8 mouse cellular contexts compared by ENCODE assay signal in genomic region chr8:4258233-4258632, GRCm38 (mm10). TPM values are rescaled to one million over a fixed set of nuclear protein-coding genes. Genes with fewer than 3 reads are reported as not detected.
DNase-seq lines count a peak whose midpoint lies in the region; ATAC-seq and TF ChIP-seq lines count a peak whose summit lies in the region.

No protein-coding gene starts in this region.

- no peaks in the 10 kb centered on the region for H3K27me3 ChIP-seq in E14TG2a.4 (ENCODE audit: insufficient read depth, low read length)
- no peaks in the 10 kb centered on the region for H3K27me3 ChIP-seq in heart, postnatal 0 days (ENCODE audit: control insufficient read depth, insufficient read depth, low read length)
- H3K27me3 ChIP-seq in lung, embryonic 14.5 days (ENCODE audit: insufficient read depth, low read length), result no peaks in the 10 kb centered on the region
- no peaks in the 10 kb centered on the region for H3K27me3 ChIP-seq in neural tube, embryonic 15.5 days (replicated peaks)

- no peaks in the 10 kb centered on the region for H3K9me3 ChIP-seq in E14TG2a.4 (ENCODE audit: low read length)
- H3K9me3 ChIP-seq in heart, postnatal 0 days (replicated peaks; ENCODE audit: control insufficient read depth, low read length), result no peaks in the 10 kb centered on the region
- no peaks in the 10 kb centered on the region for H3K9me3 ChIP-seq in lung, embryonic 14.5 days (ENCODE audit: low read depth, low read length)
- H3K9me3 ChIP-seq in neural tube, embryonic 15.5 days (replicated peaks), result no peaks in the 10 kb centered on the region

- TF ChIP-seq CTCF in E14TG2a.4 (conservative IDR thresholded peaks at IDR 0.05; ENCODE audit: low read length), result peak; percentile 87
- peak; percentile 94 for TF ChIP-seq CTCF in brain, embryonic 14.5 days (IDR thresholded peaks at IDR 0.05; ENCODE audit: borderline replicate concordance, extremely low read depth, insufficient read depth, insufficient read length)
- peak; percentile 77 for TF ChIP-seq CTCF in heart, postnatal 0 days (IDR thresholded peaks at IDR 0.05; ENCODE audit: low read depth)
- peak; percentile 98 for TF ChIP-seq CTCF in lung, embryonic 14.5 days (IDR thresholded peaks at IDR 0.05; ENCODE audit: low read depth)

- ATAC-seq in erythroid progenitor cell, adult 5-6 weeks (replicated peaks; ENCODE audit: low FRiP score, poor library complexity, severe bottlenecking), result peak; percentile 52
- ATAC-seq in heart, postnatal 0 days (ENCODE audit: insufficient read depth, low read depth), result peak; percentile 45
- ATAC-seq in lung, embryonic 14.5 days (ENCODE audit: insufficient read depth), result peak; percentile 59
- ATAC-seq in neural tube, embryonic 15.5 days (ENCODE audit: low FRiP score), result peak; percentile 57

- peak overlapping the region; percentile 84 for H3K4me3 ChIP-seq in E14TG2a.4 (replicated peaks; ENCODE audit: low read length)
- H3K4me3 ChIP-seq in heart, postnatal 0 days (ENCODE audit: low read depth, low read length), result peak overlapping the region; percentile 66
- peak overlapping the region; percentile 82 for H3K4me3 ChIP-seq in lung, embryonic 14.5 days (ENCODE audit: low read depth, low read length)
- peak overlapping the region; percentile 90 for H3K4me3 ChIP-seq in neural tube, embryonic 15.5 days (replicated peaks)

- no peak overlapping the region for H3K27ac ChIP-seq in heart, postnatal 0 days (ENCODE audit: low read depth)
- H3K27ac ChIP-seq in lung, embryonic 14.5 days (ENCODE audit: low read depth), result peak overlapping the region; percentile 83; the same call in 1 of the 2 replicates
- H3K27ac ChIP-seq in neural tube, embryonic 15.5 days (replicated peaks), result peak overlapping the region; percentile 93

- H3K9ac ChIP-seq in heart, postnatal 0 days (replicated peaks; ENCODE audit: low read depth, low read length), result peak overlapping the region; percentile 62
- H3K9ac ChIP-seq in lung, embryonic 14.5 days, result peak overlapping the region; percentile 85
- peak overlapping the region; percentile 87 for H3K9ac ChIP-seq in neural tube, embryonic 15.5 days (replicated peaks)

- peaks cover 78% of the 10 kb centered on the region for H3K36me3 ChIP-seq in E14TG2a.4 (ENCODE audit: insufficient read depth, low read length)
- H3K36me3 ChIP-seq in heart, postnatal 0 days (replicated peaks; ENCODE audit: control insufficient read depth, insufficient read depth, low read length), result peaks cover 57% of the 10 kb centered on the region
- peaks cover 67% of the 10 kb centered on the region for H3K36me3 ChIP-seq in lung, embryonic 14.5 days (ENCODE audit: insufficient read depth)
- peaks cover 55% of the 10 kb centered on the region for H3K36me3 ChIP-seq in neural tube, embryonic 15.5 days

- peak; percentile 89 for DNase-seq in brain, embryonic 14.5 days (ENCODE audit: low read depth)
- peak; percentile 49 for DNase-seq in heart, postnatal 0 days (ENCODE audit: low spot score)
- peak; percentile 90 to 92 for DNase-seq in kidney, postnatal 4 days
- DNase-seq in lung, embryonic 14.5 days, result peak; percentile 90
- DNase-seq in testis, postnatal 14 days (ENCODE audit: low spot score), result peak; percentile 74

- no peak for TF ChIP-seq POLR2A in brain, embryonic 14.5 days (IDR thresholded peaks at IDR 0.05; ENCODE audit: borderline replicate concordance, extremely low read depth, insufficient read depth, insufficient read length, poor library complexity, severe bottlenecking)

- 4% methylated on average over 35 of the region's 35 CpGs for WGBS in heart, postnatal 0 days
- 2% methylated on average over 35 of the region's 35 CpGs for WGBS in lung, embryonic 14.5 days
- WGBS in neural tube, embryonic 15.5 days, result 2% methylated on average over 35 of the region's 35 CpGs

- peaks cover 41% of the 10 kb centered on the region for H3K4me1 ChIP-seq in E14TG2a.4 (replicated peaks; ENCODE audit: low read depth, low read length)
- peaks cover 14% of the 10 kb centered on the region for H3K4me1 ChIP-seq in heart, postnatal 0 days (ENCODE audit: control insufficient read depth, insufficient read depth)
- H3K4me1 ChIP-seq in lung, embryonic 14.5 days (ENCODE audit: insufficient read depth), result no peaks in the 10 kb centered on the region
- H3K4me1 ChIP-seq in neural tube, embryonic 15.5 days, result peaks cover 54% of the 10 kb centered on the region

- no peak for TF ChIP-seq EP300 in heart, postnatal 0 days (IDR thresholded peaks at IDR 0.05; ENCODE audit: low read depth)

- H3K4me2 ChIP-seq in heart, postnatal 0 days (ENCODE audit: low read depth, low read length), result peak overlapping the region; percentile 97
- peak overlapping the region; percentile 77 for H3K4me2 ChIP-seq in lung, embryonic 14.5 days
- peak overlapping the region; percentile 76 for H3K4me2 ChIP-seq in neural tube, embryonic 15.5 days

RNA-seq across cellular contexts. Expression of gene Ctxn1, which starts 0.8 kb away (rescaled TPM):
- 399 and 499 TPM in 2 replicates for polyA plus RNA-seq in brain, embryonic 14.5 days (2012; rRNA removed)
- not detected in 2 replicates for total RNA-seq in erythroid progenitor cell, adult 5-6 weeks (2015; ENCODE audit: low replicate concordance)
- total RNA-seq in erythroid progenitor cell, adult 5-6 weeks (2017; ENCODE audit: low replicate concordance), result 1.1 TPM in 1 of 2 replicates, not detected in the other
- 10.4 and 12.5 TPM in 2 replicates for total RNA-seq in heart, postnatal 0 days (2014; rRNA removed; ENCODE audit: low replicate concordance)
- 13.2 and 13.7 TPM in 2 replicates for polyA plus RNA-seq in heart, postnatal 0 days (2015; fragmentation: Nextera tagmentation; extraction: Ambion mirVana)
- polyA plus RNA-seq in lung, embryonic 14.5 days (2014; fragmentation: Nextera tagmentation; extraction: Ambion mirVana), result 65.7 and 80.7 TPM in 2 replicates
- 229 and 269 TPM in 2 replicates for polyA plus RNA-seq in neural tube, embryonic 15.5 days (2015; fragmentation: Nextera tagmentation; extraction: Ambion mirVana)

RNA-seq across cellular contexts. Expression of gene Snapc2, which starts 5.4 kb away (rescaled TPM):
- 65.5 and 75.9 TPM in 2 replicates for polyA plus RNA-seq in brain, embryonic 14.5 days (2012; rRNA removed)
- 4.2 and 10.5 TPM in 2 replicates for total RNA-seq in erythroid progenitor cell, adult 5-6 weeks (2015; ENCODE audit: low replicate concordance)
- 3.2 and 6.7 TPM in 2 replicates for total RNA-seq in erythroid progenitor cell, adult 5-6 weeks (2017; ENCODE audit: low replicate concordance)
- total RNA-seq in heart, postnatal 0 days (2014; rRNA removed; ENCODE audit: low replicate concordance), result 32.6 and 84.9 TPM in 2 replicates
- 26.7 and 29.9 TPM in 2 replicates for polyA plus RNA-seq in heart, postnatal 0 days (2015; fragmentation: Nextera tagmentation; extraction: Ambion mirVana)
- 60.6 and 63.5 TPM in 2 replicates for polyA plus RNA-seq in lung, embryonic 14.5 days (2014; fragmentation: Nextera tagmentation; extraction: Ambion mirVana)
- 63.6 and 69.3 TPM in 2 replicates for polyA plus RNA-seq in neural tube, embryonic 15.5 days (2015; fragmentation: Nextera tagmentation; extraction: Ambion mirVana)

RNA-seq across cellular contexts. Expression of gene Tgfbr3l, which starts 10.2 kb away (rescaled TPM):
- polyA plus RNA-seq in brain, embryonic 14.5 days (2012; rRNA removed), result 47.4 and 61.4 TPM in 2 replicates
- not detected in 2 replicates for total RNA-seq in erythroid progenitor cell, adult 5-6 weeks (2015; ENCODE audit: low replicate concordance)
- total RNA-seq in erythroid progenitor cell, adult 5-6 weeks (2017; ENCODE audit: low replicate concordance), result not detected in 2 replicates
- total RNA-seq in heart, postnatal 0 days (2014; rRNA removed; ENCODE audit: low replicate concordance), result 3.9 and 6.4 TPM in 2 replicates
- 1.8 and 2.7 TPM in 2 replicates for polyA plus RNA-seq in heart, postnatal 0 days (2015; fragmentation: Nextera tagmentation; extraction: Ambion mirVana)
- 2.0 and 3.2 TPM in 2 replicates for polyA plus RNA-seq in lung, embryonic 14.5 days (2014; fragmentation: Nextera tagmentation; extraction: Ambion mirVana)
- polyA plus RNA-seq in neural tube, embryonic 15.5 days (2015; fragmentation: Nextera tagmentation; extraction: Ambion mirVana), result 3.2 and 3.4 TPM in 2 replicates

RNA-seq across cellular contexts. Expression of gene Timm44, which starts 17.5 kb away (rescaled TPM):
- polyA plus RNA-seq in brain, embryonic 14.5 days (2012; rRNA removed), result 76.3 and 92.6 TPM in 2 replicates
- 30.6 and 42.9 TPM in 2 replicates for total RNA-seq in erythroid progenitor cell, adult 5-6 weeks (2015; ENCODE audit: low replicate concordance)
- total RNA-seq in erythroid progenitor cell, adult 5-6 weeks (2017; ENCODE audit: low replicate concordance), result 28.4 and 36.9 TPM in 2 replicates
- 95.0 and 120 TPM in 2 replicates for total RNA-seq in heart, postnatal 0 days (2014; rRNA removed; ENCODE audit: low replicate concordance)
- 74.7 and 78.8 TPM in 2 replicates for polyA plus RNA-seq in heart, postnatal 0 days (2015; fragmentation: Nextera tagmentation; extraction: Ambion mirVana)
- polyA plus RNA-seq in lung, embryonic 14.5 days (2014; fragmentation: Nextera tagmentation; extraction: Ambion mirVana), result 74.9 and 77.0 TPM in 2 replicates
- polyA plus RNA-seq in neural tube, embryonic 15.5 days (2015; fragmentation: Nextera tagmentation; extraction: Ambion mirVana), result 44.2 and 48.5 TPM in 2 replicates

RNA-seq across cellular contexts. Expression of gene Gm49320, which starts 19.6 kb away (rescaled TPM):
- 4.3 and 5.6 TPM in 2 replicates for polyA plus RNA-seq in brain, embryonic 14.5 days (2012; rRNA removed)
- total RNA-seq in erythroid progenitor cell, adult 5-6 weeks (2015; ENCODE audit: low replicate concordance), result 2.5 TPM in 1 of 2 replicates, not detected in the other
- total RNA-seq in erythroid progenitor cell, adult 5-6 weeks (2017; ENCODE audit: low replicate concordance), result not detected in 2 replicates
- total RNA-seq in heart, postnatal 0 days (2014; rRNA removed; ENCODE audit: low replicate concordance), result 0.66 TPM in 1 of 2 replicates, not detected in the other
- polyA plus RNA-seq in heart, postnatal 0 days (2015; fragmentation: Nextera tagmentation; extraction: Ambion mirVana), result 0.19 and 0.34 TPM in 2 replicates
- 1.2 and 1.5 TPM in 2 replicates for polyA plus RNA-seq in lung, embryonic 14.5 days (2014; fragmentation: Nextera tagmentation; extraction: Ambion mirVana)
- 1.1 and 1.3 TPM in 2 replicates for polyA plus RNA-seq in neural tube, embryonic 15.5 days (2015; fragmentation: Nextera tagmentation; extraction: Ambion mirVana)

Comparison
In these comparisons a context has a peak if more than half of its experiments do, and no peak if none do; other contexts are left out.
1. RNA of gene Tgfbr3l, which starts 10.2 kb away (polyA plus RNA-seq): 47.4 to 61.4 TPM in brain, embryonic 14.5 days; 3.2 to 3.4 TPM in neural tube, embryonic 15.5 days, 1.8 to 2.7 TPM in heart, postnatal 0 days and 2.0 to 3.2 TPM in lung, embryonic 14.5 days; every median in the first group is over 10 times any median in the second.
2. Peak in every context shown above with its lines, with median percentiles within 50 percentile points of each other: H3K4me3 ChIP-seq, CTCF ChIP-seq, DNase-seq, ATAC-seq, H3K4me2 ChIP-seq and H3K9ac ChIP-seq.